In genomic region chr13:99475488-99475887, GRCm38 (mm10) we compare ENCODE assay signal across 7 mouse cellular contexts. TPM values are rescaled to one million over a fixed set of nuclear protein-coding genes. Genes with fewer than 3 reads are reported as not detected.
DNase-seq lines count a peak whose midpoint lies in the region; ATAC-seq and TF ChIP-seq lines count a peak whose summit lies in the region.

No protein-coding gene starts in this region.

- H3K4me1 ChIP-seq in limb, embryonic 12.5 days (replicated peaks): peaks cover 23% of the 10 kb centered on the region

- in situ Hi-C loops in Patski (cut with MboI; ENCODE audit: low pct_unique_long_range_greater_than_20kb): no loop called here

- no peak for TF ChIP-seq CTCF in Patski (IDR thresholded peaks at IDR 0.05)

- POLR2A ChIA-PET in Patski (lab: Charles Lee): interaction anchor here (0.7 kb wide), 1 partner anchor 84 kb away, joined by 3 read pairs; no protein-coding TSS in a partner anchor

- peak; percentile 31 for DNase-seq in CD4-positive helper T cell, adult 2 months (ENCODE audit: low read depth, low spot score)
- DNase-seq in Patski (ENCODE audit: low read depth, low spot score): peak; percentile 7
- peak; percentile 65 for DNase-seq in forelimb bud, embryonic 11.5 days (ENCODE audit: low read depth, low spot score)
- peak; percentile 78 for DNase-seq in retina, embryonic 14.5 days (ENCODE audit: low spot score)
- no peak for DNase-seq in right cerebral cortex, adult 18-20 months

- no peaks in the 10 kb centered on the region for H3K9me3 ChIP-seq in limb, embryonic 12.5 days

- 0 out of 2 replicates have a peak, but pooled peaks cover 4% of the 10 kb centered on the region for H3K36me3 ChIP-seq in limb, embryonic 12.5 days

- CTCF ChIA-PET in Patski (lab: Charles Lee): interaction anchor here (1.2 kb wide), 1 partner anchor 16 kb away, joined by 3 read pairs; no protein-coding TSS in a partner anchor

- no peaks in the 10 kb centered on the region for H3K27me3 ChIP-seq in Patski
- no peaks in the 10 kb centered on the region for H3K27me3 ChIP-seq in limb, embryonic 12.5 days

- H3K4me2 ChIP-seq in limb, embryonic 12.5 days: peak overlapping the region; percentile 39

- no peak overlapping the region for H3K9ac ChIP-seq in limb, embryonic 12.5 days (replicated peaks)

- no peak overlapping the region for H3K4me3 ChIP-seq in limb, embryonic 12.5 days (replicated peaks)

- H3K27ac ChIP-seq in limb, embryonic 12.5 days: peak overlapping the region; percentile 78

- no peak for ATAC-seq in Patski
- peak; percentile 71 for ATAC-seq in limb, embryonic 12.5 days (ENCODE audit: insufficient number of reproducible peaks, insufficient read depth, low FRiP score, low TSS enrichment, low read depth)
- no peak for ATAC-seq in erythroid progenitor cell, adult 5-6 weeks (replicated peaks; ENCODE audit: low FRiP score, poor library complexity, severe bottlenecking)

- 7% methylated on average over 6 of the region's 6 CpGs for WGBS in limb, embryonic 12.5 days

RNA-seq across cellular contexts. Expression of gene Map1b, which starts 40.9 kb away (rescaled TPM):
- polyA plus RNA-seq in Patski (2021): 10.1 TPM
- 118 and 137 TPM in 2 replicates for polyA plus RNA-seq in limb, embryonic 12.5 days (2016; fragmentation: Nextera tagmentation; extraction: Ambion mirVana)
- total RNA-seq in erythroid progenitor cell, adult 5-6 weeks (2015; ENCODE audit: low replicate concordance): not detected in 2 replicates
- 0.13 TPM in 1 of 2 replicates, not detected in the other for total RNA-seq in erythroid progenitor cell, adult 5-6 weeks (2017; ENCODE audit: low replicate concordance)

Comparison
In these comparisons a context has a peak if more than half of its experiments do, and no peak if none do; other contexts are left out.
1. RNA of gene Map1b, which starts 40.9 kb away (polyA plus RNA-seq): 118 to 137 TPM in limb, embryonic 12.5 days; 10.1 TPM in Patski (single experiment); every median in the first group is over 10 times any median in the second.